23 mouse cellular contexts compared by ENCODE assay signal in the genomic region with DNA sequence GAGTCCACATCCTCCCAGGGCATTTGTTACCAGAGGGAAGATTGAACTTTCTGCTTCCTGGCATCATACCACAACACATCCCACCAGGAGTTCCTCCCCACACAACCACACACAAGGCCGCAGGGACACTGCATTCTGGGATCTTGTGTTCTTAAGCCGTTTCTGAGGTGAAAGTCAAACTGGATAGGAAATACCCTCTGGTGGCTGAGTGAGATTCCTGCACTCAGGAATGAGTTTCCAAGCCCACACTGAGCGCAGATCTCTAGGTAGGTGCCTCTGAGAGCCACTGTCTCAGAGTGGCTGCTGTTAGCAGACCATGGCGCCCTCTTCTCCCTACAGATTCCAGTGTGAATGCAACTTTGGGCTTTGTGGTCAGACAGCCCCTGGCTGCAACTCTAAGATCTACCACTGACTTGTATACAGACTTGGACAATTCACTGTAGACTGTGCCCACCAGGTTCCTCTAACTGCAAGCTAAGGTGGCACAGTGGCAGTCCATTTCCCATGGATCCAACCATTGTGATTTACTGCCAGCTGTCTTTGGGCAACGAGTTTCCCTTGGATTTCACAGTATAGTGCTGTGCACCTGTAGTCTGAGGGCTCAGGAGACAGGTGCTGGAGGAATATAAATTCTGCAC. TPM values are rescaled to one million over a fixed set of nuclear protein-coding genes. Genes with fewer than 3 reads are reported as not detected.
A peak's percentile ranks its signal among the peaks of the same experiment; 100 is the strongest.
DNase-seq lines count a peak whose midpoint lies in the region; ATAC-seq and TF ChIP-seq lines count a peak whose summit lies in the region.
"Had no signal": no experiment of that assay in that cellular context is flagged by ENCODE, and none has a peak within 500 bp of the region (broad histone marks: within the 10 kb centered on the region; RNA-seq: fewer than 3 reads in every experiment).

No protein-coding gene starts in this region.

- H3K9me3 ChIP-seq in forebrain, postnatal 0 days (ENCODE audit: low read length): no peaks in the 10 kb centered on the region
- H3K9me3 ChIP-seq in forebrain, embryonic 10.5 days: peaks cover 3% of the 10 kb centered on the region; the same call in 1 of the 2 replicates
- no peaks in the 10 kb centered on the region for H3K9me3 ChIP-seq in kidney, postnatal 0 days (replicated peaks; ENCODE audit: low read length)
- H3K9me3 ChIP-seq: limb, embryonic 10.5 days; liver, embryonic 12.5 days had no signal

- no peak overlapping the region for H3K9ac ChIP-seq in forebrain, postnatal 0 days
- H3K9ac ChIP-seq in kidney, postnatal 0 days (ENCODE audit: low read depth, low read length): no peak overlapping the region
- H3K9ac ChIP-seq: heart, embryonic 12.5 days; liver, embryonic 12.5 days; lung, embryonic 14.5 days had no signal

- peaks cover 10% of the 10 kb centered on the region for H3K36me3 ChIP-seq in forebrain, postnatal 0 days (ENCODE audit: insufficient read depth)
- H3K36me3 ChIP-seq in forebrain, embryonic 10.5 days (replicated peaks): peaks cover 17% of the 10 kb centered on the region
- H3K36me3 ChIP-seq in kidney, postnatal 0 days (ENCODE audit: insufficient read depth, low read length): 0 out of 2 replicates have a peak, but pooled peaks cover 3% of the 10 kb centered on the region
- H3K36me3 ChIP-seq: liver, embryonic 12.5 days had no signal

- no peak overlapping the region for H3K4me2 ChIP-seq in forebrain, postnatal 0 days (ENCODE audit: low read depth)
- H3K4me2 ChIP-seq in kidney, postnatal 0 days (ENCODE audit: low read length): no peak overlapping the region
- H3K4me2 ChIP-seq: heart, embryonic 12.5 days; liver, embryonic 12.5 days; lung, embryonic 14.5 days had no signal

- 74% methylated on average over 5 of the region's 5 CpGs for WGBS in forebrain, postnatal 0 days
- WGBS in forebrain, embryonic 10.5 days: 79% methylated on average over 5 of the region's 5 CpGs
- 67% methylated on average over 5 of the region's 5 CpGs for WGBS in kidney, postnatal 0 days

- TF ChIP-seq CTCF in forebrain, postnatal 0 days (IDR thresholded peaks at IDR 0.05; ENCODE audit: low read depth): peak; percentile 45
- TF ChIP-seq CTCF in kidney, postnatal 0 days (IDR thresholded peaks at IDR 0.05; ENCODE audit: low read depth): peak; percentile 32; the same call in 1 of the 2 replicates

- peak; percentile 27; the same call in 1 of the 2 replicates for ATAC-seq in forebrain, postnatal 0 days
- no peak for ATAC-seq in kidney, postnatal 0 days (replicated peaks; ENCODE audit: low FRiP score, low read depth)
- peak; percentile 30 for ATAC-seq in granulocyte monocyte progenitor cell, adult 5-6 weeks (replicated peaks; ENCODE audit: poor library complexity, severe bottlenecking)
- ATAC-seq: forebrain, embryonic 16.5 days; liver, embryonic 12.5 days had no signal

- H3K27ac ChIP-seq in forebrain, postnatal 0 days (ENCODE audit: low read depth, low read length): no peak overlapping the region
- H3K27ac ChIP-seq in forebrain, embryonic 10.5 days: no peak overlapping the region
- H3K27ac ChIP-seq in kidney, postnatal 0 days: no peak overlapping the region
- H3K27ac ChIP-seq: limb, embryonic 10.5 days; liver, embryonic 12.5 days had no signal

- H3K4me1 ChIP-seq in forebrain, postnatal 0 days (ENCODE audit: insufficient read depth): 0 out of 2 replicates have a peak, but pooled peaks cover 4% of the 10 kb centered on the region
- H3K4me1 ChIP-seq in forebrain, embryonic 10.5 days: no peaks in the 10 kb centered on the region
- H3K4me1 ChIP-seq in kidney, postnatal 0 days (replicated peaks; ENCODE audit: insufficient read depth, low read length): no peaks in the 10 kb centered on the region
- H3K4me1 ChIP-seq: heart, embryonic 12.5 days; liver, embryonic 12.5 days had no signal

- no peak for DNase-seq in forebrain, postnatal 0 days
- no peak for DNase-seq in forebrain, embryonic 10.5 days (ENCODE audit: extremely low spot score, low spot score)
- no peak for DNase-seq in kidney, postnatal 0 days (ENCODE audit: low spot score)
- no peak for DNase-seq in kidney, adult 11 months
- peak; percentile 47 for DNase-seq in NIH3T3 (ENCODE audit: low read depth)
- DNase-seq in cerebellum, adult 11 months: no peak
- DNase-seq in kidney, adult 8-10 months: no peak
- DNase-seq: cerebellum, postnatal 10 days; gastrocnemius, postnatal 10 days; heart, postnatal 4 days; layer of hippocampus, postnatal 36 days; lung, embryonic 14.5 days; midbrain, embryonic 14.5 days; right cerebral cortex, adult 18-20 months; spleen, adult 18-20 months; thymus, adult 2 months had no signal

- no peak overlapping the region for H3K4me3 ChIP-seq in forebrain, postnatal 0 days (ENCODE audit: low read depth, low read length)
- no peak overlapping the region for H3K4me3 ChIP-seq in forebrain, embryonic 10.5 days
- H3K4me3 ChIP-seq in kidney, postnatal 0 days (replicated peaks; ENCODE audit: low read depth, low read length): no peak overlapping the region
- H3K4me3 ChIP-seq: erythroblast, embryonic 14.5 days; heart, embryonic 12.5 days; limb, embryonic 10.5 days; liver, embryonic 12.5 days had no signal

- no peaks in the 10 kb centered on the region for H3K27me3 ChIP-seq in forebrain, postnatal 0 days (ENCODE audit: insufficient read depth, low read length)
- no peaks in the 10 kb centered on the region for H3K27me3 ChIP-seq in forebrain, embryonic 10.5 days (ENCODE audit: poor library complexity, severe bottlenecking)
- no peaks in the 10 kb centered on the region for H3K27me3 ChIP-seq in kidney, postnatal 0 days (ENCODE audit: insufficient read depth, low read length)
- H3K27me3 ChIP-seq: CH12.LX; heart, embryonic 12.5 days; liver, embryonic 12.5 days had no signal

RNA-seq across cellular contexts. Expression of a gene that starts 14.4 kb away (rescaled TPM):
- total RNA-seq in forebrain, postnatal 0 days (2014; rRNA removed): 123 and 131 TPM in 2 replicates
- polyA plus RNA-seq in forebrain, postnatal 0 days (2015; fragmentation: Nextera tagmentation; extraction: Ambion mirVana): 147 and 160 TPM in 2 replicates
- polyA plus RNA-seq in forebrain, embryonic 10.5 days (2016; fragmentation: Nextera tagmentation; extraction: Ambion mirVana): 120 and 124 TPM in 2 replicates
- 96.7 and 102 TPM in 2 replicates for polyA plus RNA-seq in kidney, postnatal 0 days (2015; fragmentation: Nextera tagmentation; extraction: Ambion mirVana)
- 16.5 and 22.8 TPM in 2 replicates for total RNA-seq in granulocyte monocyte progenitor cell, adult 5-6 weeks (2014; fragmentation: Nextera tagmentation)
- total RNA-seq in granulocyte monocyte progenitor cell, adult 5-6 weeks (2017): 21.4 and 26.3 TPM in 2 replicates
